Mouse (Mus musculus): ENCODE measurements around the gene Fsd1. TPM values are rescaled to one million over a fixed set of nuclear protein-coding genes. Genes with fewer than 3 reads are reported as not detected.

The Fsd1 gene
- total RNA-seq, 2 experiments from 2014 or later: not detected

- no peak for DNase-seq
- intact Hi-C loops (cut with DNase I): no loop called here
These were observed 40.0 kb downstream of the Fsd1 start for GRCm38 (mm10) chr17:56026303-56026702.

- DNase-seq: no peak
- intact Hi-C loops (cut with DNase I): no loop called here
These were observed 40.6 kb downstream of the Fsd1 start for GRCm38 (mm10) chr17:56026881-56027280.

DNA sequence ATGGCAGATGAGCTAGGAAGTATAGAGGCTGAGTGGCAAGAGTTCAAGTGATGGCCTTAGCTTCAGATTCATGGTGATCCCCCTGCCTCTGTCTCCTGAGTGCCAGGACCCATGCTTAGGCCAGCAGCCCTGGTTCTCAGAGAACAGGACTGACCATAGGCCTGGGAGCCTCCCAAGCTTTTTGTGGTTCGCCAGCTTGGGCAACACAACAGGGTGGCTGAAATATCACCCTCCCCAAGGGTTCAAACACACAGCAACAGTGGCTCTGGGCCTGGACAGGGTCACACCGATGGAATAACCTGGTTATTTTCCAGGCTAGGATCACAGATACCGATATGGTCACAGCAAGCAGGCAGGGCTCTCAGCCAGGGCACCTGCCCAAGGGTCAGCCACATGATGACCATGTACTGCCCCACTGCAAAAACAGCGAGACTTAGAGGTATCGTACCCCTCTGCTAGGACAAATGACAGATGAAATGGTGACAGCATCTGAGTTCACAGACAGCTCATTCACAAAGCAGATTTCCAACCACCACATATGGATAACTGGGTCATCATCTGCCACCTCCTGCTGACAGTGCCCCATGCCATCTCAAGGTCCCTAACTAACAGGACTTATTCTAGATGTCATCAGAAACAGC lies 41.6 kb downstream of the Fsd1 start:
- peak in 1 of 2 experiments; percentile 34 for DNase-seq
- intact Hi-C loops (cut with DNase I): no loop called here

- intact Hi-C loops (cut with DNase I): no loop called here
- DNase-seq: no peak
These were observed 44.0 kb downstream of the Fsd1 start for GRCm38 (mm10) chr17:56030238-56030870.

GRCm38 (mm10) chr17:56030919-56031318 lies 44.6 kb downstream of the Fsd1 start:
- intact Hi-C loops (cut with DNase I): no loop called here
- DNase-seq: no peak

DNA sequence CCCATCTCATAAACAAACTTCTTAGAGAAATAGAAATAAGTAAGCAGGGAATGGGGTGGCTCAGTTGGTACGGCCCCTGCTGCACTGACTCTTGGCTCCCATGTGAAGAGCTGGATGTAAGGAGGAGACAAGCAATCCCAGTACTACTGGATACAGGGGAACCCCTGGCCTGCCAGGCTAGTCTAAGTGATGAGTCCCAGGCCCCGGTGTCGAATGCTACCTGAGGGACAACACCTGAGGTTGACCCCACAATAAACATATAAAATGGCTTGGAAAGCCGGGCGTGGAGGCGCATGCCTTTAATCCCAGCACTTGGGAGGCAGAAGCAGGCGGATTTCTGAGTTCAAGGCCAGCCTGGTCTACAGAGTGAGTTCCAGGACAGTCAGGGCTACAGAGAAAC lies 45.1 kb downstream of the Fsd1 start:
- intact Hi-C loops (cut with DNase I): no loop called here
- DNase-seq: no peak

DNA sequence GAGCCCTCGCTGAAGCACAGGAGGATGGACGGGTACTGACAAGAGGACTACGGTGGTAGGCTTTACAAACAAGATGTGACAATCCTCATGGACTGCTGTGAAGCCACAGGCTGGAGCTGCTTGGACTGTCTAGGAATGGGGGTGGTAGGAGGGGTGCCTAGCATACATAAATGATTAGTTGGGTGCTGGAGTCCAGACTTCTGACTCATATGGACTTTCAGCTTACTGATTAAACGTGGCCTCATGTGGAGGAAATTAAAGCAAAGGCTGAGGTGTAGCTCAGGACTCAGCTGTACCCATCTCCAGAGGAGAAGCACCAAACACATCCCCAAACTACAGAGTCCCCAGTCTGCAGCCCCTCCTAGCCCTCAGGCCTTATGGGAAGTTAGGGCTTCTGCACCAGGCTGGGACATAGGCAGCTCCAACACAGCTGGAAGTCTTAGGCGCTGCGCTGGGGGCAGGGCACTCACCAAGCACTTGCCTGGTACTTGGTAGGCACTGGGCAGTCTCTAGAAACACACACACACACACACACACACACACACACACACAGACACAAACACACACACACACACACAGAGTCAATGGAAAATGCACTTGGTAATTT lies 45.9 kb downstream of the Fsd1 start:
- intact Hi-C loops (cut with DNase I): no loop called here

DNA sequence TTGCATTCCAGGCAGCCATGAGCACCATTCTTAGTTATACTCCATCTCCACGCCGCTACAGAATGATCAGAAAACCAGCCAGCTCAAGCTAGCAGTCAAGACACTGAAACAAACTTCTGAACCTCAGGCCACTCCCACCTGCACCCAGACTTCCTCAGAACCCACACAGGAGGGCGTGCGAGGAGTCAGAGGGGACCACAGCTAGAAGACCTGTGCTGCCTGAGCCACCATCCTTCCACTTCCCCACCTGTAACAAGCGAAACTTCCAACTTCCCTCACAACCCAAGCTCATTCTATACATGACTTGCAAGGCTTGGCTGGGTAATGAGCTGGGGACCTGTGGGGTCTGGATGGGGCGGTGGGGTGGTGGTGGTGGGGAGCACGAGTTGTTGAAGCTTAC lies 46.5 kb downstream of the Fsd1 start:
- DNase-seq: no peak
- intact Hi-C loops (cut with DNase I): no loop called here

More for the DNA sequence above, 45.9 kb downstream of the Fsd1 start:
- DNase-seq: no peak

- DNase-seq: peak in 1 of 2 experiments; percentile 60
- intact Hi-C loops (cut with DNase I): no loop called here
These were observed 47.9 kb downstream of the Fsd1 start for GRCm38 (mm10) chr17:56034040-56034725.

- no peak for DNase-seq
- intact Hi-C loops (cut with DNase I): loop anchor here (5.0 kb wide), 1 partner anchor 38 kb away; no protein-coding TSS in a partner anchor
These were observed 48.4 kb downstream of the Fsd1 start for GRCm38 (mm10) chr17:56034726-56035100.

DNA sequence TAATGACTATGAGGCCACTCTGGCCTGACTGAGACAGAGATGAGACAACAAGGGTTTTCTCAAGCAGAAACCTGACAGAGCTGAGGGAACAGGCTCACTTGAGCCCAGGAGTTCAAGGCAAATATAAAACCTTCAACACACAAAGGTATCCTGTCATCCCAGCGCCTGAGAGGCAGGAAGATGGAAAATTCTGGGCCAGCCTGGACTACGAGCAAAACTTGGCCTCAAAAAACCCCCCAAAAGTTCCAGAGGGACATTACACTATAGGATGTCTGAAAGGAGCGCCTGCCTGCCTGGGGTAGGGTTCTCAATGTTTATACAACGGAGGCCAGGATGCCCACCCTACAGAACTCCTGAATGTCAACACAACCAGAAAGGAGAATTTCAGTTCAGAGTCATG lies 48.9 kb downstream of the Fsd1 start:
- DNase-seq: no peak
- intact Hi-C loops (cut with DNase I): loop anchor here (5.0 kb wide), 1 partner anchor 37 kb away; no protein-coding TSS in a partner anchor

DNA sequence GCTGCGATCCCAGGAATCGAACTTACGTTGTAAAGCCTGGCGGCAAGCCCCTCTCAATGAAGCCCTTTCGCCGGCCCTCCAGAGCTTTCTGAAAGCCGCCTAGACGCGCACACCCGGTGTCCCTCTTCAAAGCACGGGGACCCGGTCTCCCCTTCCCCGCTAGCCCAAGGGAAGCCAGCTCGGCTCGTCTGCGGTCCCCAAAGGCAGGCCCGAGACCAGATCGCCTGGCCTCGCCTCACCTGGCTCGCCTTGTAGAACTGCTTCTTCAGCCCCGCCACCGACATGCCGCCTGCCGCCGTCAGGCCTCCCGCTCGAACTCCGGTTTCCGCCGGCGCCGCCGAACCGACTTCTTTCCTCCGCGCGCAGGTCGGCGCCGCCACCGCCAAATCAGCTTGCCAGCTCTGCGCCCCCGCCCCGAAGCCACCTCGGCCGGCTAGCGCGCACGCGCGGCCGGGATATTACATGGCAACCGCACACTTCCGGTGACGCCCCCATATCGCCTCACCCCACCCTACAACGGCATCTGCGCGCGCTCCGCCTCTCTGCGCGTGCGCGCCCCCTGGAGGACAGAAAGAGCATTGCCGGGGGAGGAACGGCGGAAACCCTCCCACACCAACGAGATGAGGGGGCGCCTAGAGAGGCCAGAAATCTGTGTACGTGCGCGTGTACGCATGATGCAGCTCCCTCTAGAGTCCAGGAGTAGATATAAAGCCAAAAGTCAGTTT lies 50.0 kb downstream of the Fsd1 start, which contains the start of gene Sh3gl1:
Sh3gl1 (minus strand) TSS at position 460 of the 725 bp plus-strand sequence.
- peak; percentile 98 to 99 for DNase-seq
- intact Hi-C loops (cut with DNase I): loop anchor here (5.0 kb wide), 1 partner anchor 36 kb away; no protein-coding TSS in a partner anchor

DNA sequence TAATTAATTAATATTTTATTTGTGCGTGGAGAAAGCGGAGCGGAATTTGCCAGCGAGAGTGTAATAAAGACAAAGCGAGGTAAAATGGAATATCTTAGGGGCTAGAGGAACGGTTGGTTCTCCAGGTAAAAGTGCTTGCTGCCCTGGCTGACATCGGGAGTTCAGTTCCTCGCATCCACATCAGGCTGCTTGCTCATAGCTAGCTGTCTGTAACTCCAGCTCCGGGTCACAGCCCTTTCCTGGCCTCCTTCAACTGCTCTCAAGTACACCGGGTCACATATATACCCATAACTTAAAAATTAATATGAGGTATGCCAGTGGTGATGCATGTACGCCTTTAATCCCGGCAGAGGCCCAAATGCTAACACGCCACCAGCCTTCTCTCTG lies 50.6 kb downstream of the Fsd1 start:
- intact Hi-C loops (cut with DNase I): loop anchor here (5.0 kb wide), 1 partner anchor 35 kb away; no protein-coding TSS in a partner anchor
- DNase-seq: no peak

- intact Hi-C loops (cut with DNase I): loop anchor here (5.0 kb wide), 1 partner anchor 34 kb away; no protein-coding TSS in a partner anchor
- no peak for DNase-seq
These were observed 52.4 kb downstream of the Fsd1 start for GRCm38 (mm10) chr17:56038583-56039261.

DNA sequence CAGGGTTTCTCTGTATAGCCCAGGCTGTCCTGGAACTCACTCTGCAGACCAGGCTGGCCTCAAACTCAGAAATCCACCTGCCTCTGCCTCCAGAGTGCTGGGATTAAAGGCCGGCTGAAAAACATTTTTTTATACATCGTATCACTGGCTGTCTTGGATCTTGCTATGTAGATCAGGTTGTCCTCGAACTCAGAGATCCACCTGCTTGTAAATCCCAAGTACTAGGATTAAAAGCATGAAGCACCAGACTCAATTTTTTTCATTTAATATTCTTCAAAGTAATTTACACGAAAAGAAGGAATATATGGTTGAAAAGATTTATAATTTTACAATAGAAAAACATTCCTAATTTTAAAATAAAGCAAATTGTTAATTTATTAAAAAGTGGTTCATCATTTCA lies 53.0 kb downstream of the Fsd1 start:
- no peak for DNase-seq
- intact Hi-C loops (cut with DNase I): loop anchor here (5.0 kb wide), 1 partner anchor 33 kb away; no protein-coding TSS in a partner anchor

DNA sequence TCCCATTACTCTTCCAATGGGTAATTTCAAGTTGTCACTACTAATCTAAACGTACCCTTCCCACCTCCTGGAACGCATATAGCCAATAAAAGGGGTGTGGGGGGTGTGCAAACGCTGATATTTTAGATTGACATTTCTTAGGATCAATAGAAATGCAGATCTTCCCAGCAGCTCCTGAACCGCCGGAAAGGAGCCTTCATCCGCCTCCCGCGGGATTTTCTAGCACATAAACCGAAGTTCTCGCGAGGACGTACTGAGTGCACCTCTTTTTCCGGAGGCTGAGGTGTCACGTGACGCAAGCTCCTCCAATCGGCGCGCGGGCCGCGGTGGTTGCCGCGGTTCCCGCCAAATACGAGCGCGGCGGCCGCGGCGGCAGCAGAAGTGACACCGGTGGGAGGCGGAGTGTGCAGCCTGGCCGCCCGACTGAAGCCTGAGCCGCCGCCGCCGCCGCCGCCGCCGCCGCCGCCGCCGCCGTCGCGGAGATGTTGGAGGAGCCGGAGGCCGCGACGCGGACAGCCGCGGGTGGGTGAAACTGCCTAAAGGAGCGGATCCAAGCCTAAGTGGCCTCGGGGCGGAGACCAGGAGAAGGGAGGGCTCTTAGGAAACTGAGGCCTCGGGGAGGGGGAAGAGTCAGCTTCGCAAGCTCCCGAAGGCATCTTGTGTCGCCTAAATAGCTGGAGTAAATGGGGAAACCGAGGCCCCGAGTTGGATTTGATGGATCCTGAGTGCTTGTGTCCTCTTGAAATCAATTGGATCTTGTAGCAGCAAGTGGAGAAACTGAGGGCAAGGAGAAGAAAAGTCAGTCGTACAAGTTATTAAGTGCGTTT lies 53.9 kb downstream of the Fsd1 start, which contains the start of gene Chaf1a:
Chaf1a (plus strand) TSS at position 410 of the 827 bp plus-strand sequence.
- peak; percentile 89 to 95 for DNase-seq
- intact Hi-C loops (cut with DNase I): no loop called here

DNA sequence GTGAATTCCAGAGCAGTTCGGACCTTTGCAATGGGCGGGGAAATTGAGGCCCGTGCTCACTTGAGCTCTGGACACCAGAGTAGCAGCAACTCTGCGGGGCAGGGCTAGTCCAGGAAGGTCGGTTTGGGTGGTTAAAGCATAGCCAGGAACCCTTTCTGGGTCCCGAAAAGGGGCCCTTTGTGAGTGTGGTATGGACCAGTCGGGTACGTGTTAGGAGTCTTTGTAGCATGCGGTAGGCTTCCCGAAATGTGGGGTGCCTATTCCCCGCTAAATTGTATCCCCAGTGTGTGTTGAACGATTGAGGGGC lies 54.5 kb downstream of the Fsd1 start:
- DNase-seq: no peak
- intact Hi-C loops (cut with DNase I): no loop called here
